Mouse (Mus musculus) MEL-GATA-1-ER (cell line): ENCODE measurements around the gene Strip2.

Experiments used
- DNase-seq: peaks from one replicate; pipeline ENCODE4 v3.0.0-alpha.2; 2012; ENCODE audit warnings: low read depth; ENCODE audit errors: extremely low read depth

Gene Strip2

DNA sequence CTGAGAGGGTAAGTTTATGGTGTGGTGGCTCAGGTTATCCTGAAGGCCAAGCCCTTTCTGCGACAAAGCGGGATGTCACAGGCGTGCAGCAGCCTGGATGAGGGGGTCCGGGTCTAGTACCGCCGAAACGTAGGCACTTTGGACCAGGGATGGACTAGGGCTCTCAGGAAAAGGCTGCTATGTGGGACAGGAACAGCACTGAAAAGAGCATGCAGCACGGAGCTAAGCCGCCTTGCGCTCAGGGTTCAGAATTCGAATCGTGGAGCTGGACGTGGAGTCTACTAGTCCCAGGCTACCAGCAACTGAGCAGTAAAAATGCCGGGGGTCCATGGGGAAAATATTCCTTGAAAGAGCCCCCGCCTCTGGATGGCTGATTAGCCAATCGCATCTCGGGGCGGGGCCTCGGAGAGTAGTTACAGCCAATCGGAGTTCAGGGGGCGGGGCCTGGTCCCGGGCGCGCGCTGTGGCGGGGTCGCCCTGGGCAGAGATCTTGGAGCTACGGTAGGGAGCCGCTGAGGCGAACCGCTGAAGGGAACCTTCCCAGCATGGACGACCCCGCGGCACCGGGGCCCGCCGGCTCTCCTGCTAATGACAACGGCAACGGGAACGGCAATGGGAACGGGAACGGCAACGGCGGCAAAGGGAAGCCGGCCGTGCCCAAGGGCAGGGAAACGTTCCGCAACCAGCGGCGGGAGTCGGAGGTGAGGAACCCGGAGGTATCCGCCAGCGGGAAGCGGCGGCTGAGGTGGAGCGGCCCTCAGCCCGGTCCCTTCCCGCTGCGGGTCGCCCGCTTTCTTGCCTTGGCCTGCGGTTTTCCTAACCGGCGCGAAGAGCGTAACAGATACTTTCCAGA lies at the start of gene Strip2:
Gene Strip2 (plus strand): TSS at position 483 of the 853 bp plus-strand sequence.
- DNase-seq: peak; percentile 65

DNA sequence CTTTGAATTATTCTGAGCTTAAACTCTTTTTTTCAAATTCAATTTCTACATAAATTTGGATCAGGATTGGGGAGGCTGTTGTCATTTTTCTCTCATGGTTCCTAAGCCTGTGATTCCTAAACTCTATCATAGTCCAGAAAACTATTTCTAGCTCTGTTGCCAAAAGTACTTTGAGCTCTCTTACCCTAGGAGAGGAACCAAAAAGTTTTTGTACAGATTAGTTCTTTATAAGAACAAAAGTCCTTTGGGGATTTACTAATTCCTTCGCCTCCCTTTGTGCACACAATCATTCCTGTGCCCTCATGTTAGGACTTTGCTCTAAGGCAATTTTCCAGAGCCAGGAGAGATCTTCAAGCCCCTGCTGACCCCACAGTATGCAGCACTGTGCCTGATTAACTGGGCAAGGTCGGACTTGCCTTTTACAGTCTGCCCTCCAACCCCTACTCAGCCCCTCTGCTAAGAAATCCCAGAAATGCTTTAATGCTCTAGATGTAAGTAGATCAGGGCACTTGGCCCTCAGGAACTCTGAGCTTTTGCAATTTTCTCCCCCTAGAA lies 48.4 kb upstream of the Strip2 start:
- no peak for DNase-seq

DNA sequence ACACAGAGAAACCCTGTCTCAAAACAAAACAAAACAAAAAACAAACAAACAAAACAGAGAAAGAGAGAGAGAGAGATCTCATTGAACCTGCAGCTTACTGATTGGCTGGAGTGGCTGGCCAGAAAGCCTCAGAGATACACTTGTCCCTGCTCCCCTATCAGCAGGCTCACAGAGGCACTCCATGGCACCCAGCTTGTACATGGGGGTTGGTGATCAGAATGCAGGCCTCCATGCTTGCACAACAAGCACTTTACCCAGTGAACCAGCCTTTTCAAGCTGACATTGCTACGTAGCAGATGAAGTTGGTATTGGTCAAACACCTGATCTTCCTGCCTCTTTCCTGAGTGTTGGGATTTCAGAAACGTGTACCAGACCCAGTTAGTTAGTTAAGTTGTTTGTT lies 43.2 kb upstream of the Strip2 start:
- no peak for DNase-seq

DNA sequence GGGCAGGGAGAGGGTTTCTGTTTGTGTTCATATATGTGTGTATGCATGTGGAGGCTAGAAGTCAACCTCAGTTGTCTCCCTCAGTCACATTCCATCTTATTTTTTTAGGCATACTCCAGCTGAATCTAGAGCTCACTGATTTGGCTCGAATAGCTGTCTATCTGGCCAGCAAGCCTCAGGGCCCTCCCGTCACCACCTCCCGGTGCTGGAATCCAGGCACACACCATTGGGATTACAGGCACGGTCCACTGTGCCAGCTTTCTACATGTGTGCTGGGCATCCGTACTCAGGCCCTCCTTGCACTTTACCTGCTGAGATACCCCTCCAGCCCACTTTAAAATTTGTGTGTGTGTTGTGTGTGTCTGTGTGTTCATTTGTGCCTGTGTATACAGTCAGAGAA lies 41.2 kb upstream of the Strip2 start:
- no peak for DNase-seq

- no peak for DNase-seq
Observed at GRCm38 (mm10) chr6:29876782-29877181, 40.0 kb upstream of the Strip2 start.

GRCm38 (mm10) chr6:29879579-29879978 lies 37.2 kb upstream of the Strip2 start:
- no peak for DNase-seq

DNA sequence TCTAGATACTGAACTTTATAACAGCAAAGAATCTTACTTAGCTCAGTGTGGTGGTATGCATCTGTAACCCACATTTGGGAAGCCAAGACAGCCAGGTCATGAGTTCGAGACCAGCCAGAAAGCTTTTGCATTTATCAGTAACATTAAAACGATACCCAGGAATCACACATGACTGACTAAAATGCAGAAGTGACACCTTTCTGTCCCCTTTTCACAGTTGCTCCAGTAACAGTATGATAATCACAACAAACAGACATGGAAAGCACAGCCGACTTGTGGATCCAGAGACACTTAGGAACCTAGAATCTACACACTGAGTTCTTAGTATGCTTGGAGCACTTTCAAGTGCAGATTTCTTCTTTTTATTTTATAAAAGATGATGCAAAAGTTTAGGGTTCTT lies 36.0 kb upstream of the Strip2 start:
- no peak for DNase-seq

- no peak for DNase-seq
Observed at GRCm38 (mm10) chr6:29881936-29882335, 34.9 kb upstream of the Strip2 start.

DNA sequence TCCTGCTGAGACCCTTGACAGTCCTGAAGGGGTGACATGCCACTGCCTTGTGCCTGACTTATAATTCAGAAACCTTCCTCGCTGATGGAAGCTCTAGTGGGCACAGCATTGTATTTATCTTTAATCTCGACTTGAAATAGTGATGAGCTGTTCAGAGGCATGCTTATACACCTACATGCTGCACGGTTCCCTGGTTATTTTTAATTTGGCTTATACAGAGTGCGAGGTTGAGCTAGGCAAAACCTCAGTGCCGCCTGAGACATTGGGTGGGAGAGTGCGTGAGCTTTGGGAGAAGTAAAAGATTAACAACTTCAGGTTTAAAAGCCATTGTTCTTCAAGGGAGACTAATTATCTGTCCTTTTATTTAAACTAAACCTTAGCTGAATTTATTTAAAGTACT lies 33.9 kb upstream of the Strip2 start:
- no peak for DNase-seq

DNA sequence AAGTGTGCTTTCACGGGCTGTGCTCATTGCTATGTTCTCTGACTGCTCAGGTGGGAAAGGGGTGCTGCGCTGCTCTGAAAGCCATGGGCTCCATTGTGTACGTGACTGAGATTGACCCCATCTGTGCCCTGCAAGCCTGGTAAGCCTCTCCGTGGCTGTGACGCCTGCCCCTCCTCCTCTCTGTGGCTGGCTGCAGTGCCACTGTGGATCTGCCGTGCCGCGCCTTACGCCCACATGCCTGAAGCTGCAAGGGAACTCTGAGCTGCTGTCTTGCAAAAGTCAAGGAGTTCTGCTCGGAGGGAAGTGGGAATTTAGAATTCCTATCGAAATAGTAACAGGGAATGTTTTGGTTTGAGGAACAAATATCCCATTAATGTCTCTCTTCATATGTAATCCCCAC lies 25.7 kb upstream of the Strip2 start:
- DNase-seq: no peak

GRCm38 (mm10) chr6:29896976-29897375 lies 19.8 kb upstream of the Strip2 start:
- no peak for DNase-seq

DNA sequence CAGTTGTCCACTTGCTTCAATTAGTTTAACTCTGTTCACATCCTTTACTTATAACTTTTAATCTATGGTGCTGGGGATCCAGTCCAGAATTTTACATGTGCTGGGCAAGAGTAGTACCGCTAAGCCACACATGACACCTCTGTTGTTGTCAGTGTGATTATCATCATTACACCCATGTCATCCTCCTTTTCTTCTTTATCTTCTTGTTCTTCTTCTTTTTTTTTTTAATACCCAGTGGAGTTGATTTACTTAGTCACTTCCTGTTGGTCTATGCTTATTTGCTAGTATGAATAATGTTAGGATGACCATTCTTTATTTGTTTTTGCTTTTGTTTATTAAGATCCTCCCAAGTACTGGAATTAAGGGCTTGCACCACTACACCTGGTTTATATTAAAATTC lies 15.4 kb upstream of the Strip2 start:
- DNase-seq: no peak

- DNase-seq: peak; percentile 31
Observed at GRCm38 (mm10) chr6:29902256-29902655, 14.6 kb upstream of the Strip2 start.

DNA sequence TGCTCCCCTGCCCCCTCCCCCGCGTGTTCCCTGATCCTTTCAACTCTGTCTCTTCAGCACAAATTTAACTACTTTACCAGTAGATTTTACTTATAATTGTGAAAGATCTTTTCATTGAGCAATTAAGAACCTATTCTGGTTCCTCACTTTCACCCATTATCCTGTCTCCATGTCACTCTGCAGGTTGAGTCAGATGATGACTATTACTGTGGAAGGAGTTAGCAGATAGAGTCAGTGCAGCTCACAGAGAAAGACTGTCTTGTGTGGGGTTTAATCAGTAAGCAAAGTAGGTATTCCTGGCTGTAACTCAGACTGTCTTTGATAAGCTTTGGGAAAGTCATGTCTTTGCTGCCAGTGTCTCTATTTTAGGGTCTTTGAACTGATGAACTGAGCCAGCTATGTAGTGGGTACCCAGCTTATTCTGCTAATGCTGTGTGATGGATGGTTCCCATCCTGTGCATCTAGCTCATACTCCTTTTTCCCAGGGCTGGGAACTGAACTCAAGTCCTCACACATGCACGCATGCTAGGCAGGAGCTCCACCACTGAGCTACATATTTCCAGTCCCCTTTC lies 13.4 kb upstream of the Strip2 start:
- DNase-seq: no peak

DNA sequence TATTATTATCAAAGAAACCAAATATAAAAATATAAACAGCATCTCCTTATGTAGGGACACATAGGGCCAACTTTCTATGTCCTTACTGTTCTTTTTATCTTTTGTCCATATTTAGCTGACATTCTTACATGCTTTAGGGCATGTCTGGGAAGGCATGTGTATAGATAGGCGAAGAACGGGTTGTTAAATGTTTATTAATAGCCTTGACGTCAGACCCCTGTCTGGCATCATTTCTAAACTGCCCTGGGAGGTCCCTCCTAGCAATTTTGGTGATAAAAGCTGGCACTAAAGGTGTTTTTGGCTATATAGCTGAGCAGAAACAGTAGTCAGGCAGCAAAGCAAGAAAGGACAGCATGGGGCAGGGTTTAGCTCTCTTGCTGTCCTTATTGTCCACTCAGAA lies 12.5 kb upstream of the Strip2 start:
- DNase-seq: no peak

DNA sequence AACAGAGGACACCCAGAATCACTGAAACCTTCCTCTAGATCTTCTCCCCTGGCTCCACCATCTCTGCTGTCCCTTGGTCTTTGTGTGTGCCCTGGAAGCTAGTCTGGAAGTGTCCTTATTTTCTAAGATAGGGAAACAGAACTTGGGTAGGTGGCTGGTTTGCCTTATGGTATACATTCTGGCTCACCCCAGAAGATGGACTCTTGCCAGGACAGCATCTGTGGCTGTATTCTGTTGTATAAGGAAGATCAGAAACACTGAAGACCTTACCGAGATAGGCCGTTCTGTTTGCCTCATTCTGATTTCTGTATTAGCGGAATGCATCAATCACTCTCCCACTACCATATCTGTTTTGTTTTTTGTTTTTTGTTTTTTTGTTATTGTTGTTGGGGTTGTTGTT lies 6.2 kb upstream of the Strip2 start:
- no peak for DNase-seq

DNA sequence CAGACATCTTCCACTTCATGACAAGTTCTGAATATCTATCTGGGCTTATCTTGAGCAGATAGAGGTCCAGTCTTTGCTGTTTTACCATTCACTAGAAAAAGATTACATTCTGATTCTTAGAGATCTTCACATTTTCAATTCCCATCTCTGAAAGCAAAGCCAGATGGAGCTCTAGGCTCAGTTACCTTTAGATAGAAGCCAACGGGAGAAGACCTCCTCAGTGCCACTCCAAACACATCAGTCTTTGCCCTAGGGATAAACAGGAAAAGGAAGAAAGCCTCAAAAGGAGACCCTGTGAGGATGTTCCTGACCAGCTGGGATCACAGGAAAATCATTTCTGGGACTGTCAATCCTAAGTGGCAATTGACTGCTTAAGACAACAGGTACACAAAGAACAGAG lies 3.1 kb upstream of the Strip2 start:
- DNase-seq: no peak

GRCm38 (mm10) chr6:29914136-29914535 lies 2.7 kb upstream of the Strip2 start:
- no peak for DNase-seq

GRCm38 (mm10) chr6:29915836-29916235 lies 976 bp upstream of the Strip2 start:
- DNase-seq: no peak

DNA sequence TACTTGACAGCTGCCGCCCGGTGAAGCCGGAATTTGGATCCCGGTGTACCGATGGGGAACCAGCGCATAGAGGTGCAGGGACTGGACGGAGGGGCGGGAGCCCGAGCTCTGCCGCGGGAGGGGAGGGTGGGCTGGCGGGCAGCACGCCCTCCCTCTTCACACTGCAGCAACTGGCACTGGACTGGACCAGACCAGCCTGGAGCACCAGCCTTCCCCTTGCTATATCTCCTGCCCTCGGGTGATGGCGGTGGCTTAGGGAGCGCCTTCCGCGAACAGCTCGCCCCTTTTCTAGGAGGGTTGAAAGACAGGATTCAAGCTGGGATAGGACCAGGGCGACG lies 540 bp downstream of the Strip2 start:
- DNase-seq: peak; percentile 18

DNA sequence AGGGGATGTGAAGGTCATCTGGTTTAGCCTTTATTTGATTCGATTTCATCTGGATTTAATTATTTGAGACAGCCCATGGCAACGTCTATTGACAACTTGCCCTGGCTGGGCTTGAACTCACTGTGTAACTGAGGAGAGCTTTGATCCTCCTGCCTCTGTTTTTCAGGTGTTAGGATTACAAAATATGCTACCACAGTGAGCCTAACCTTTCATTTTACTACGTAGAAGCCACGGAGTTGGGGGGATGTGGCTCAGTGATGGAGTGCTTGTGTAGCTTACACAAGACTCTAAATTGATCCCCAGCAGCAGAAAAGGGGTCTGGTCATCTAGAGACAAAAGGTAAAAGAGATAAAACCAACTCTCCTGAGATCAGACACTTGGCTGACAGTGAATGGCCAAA lies 1.1 kb downstream of the Strip2 start:
- DNase-seq: no peak

- no peak for DNase-seq
Observed at GRCm38 (mm10) chr6:29923501-29923900, 6.7 kb downstream of the Strip2 start.
